Comparison of ENCODE assay signal across 9 mouse cellular contexts in the genomic region with DNA sequence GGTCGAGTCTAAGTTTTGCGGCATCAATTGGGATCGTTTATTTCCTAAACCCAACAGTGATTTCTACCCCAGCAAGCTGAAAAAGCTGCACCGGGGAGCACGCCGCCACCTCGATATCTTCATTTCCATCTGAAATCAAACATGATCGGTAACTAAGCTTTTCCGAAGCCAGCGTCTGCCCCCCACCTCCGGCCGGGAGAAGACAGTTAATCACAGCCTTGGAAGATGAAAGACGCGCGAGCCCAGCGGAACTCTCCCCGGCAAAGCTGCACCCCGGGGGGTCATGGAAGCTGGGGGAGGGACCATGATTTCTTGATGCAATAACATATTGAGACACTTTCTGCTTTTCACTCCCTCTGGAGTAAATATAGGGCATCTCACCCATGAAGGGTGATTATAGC.
DNase-seq lines count a peak whose midpoint lies in the region; ATAC-seq and TF ChIP-seq lines count a peak whose summit lies in the region.
"Had no signal": no experiment of that assay in that cellular context is flagged by ENCODE, and none has a peak within 500 bp of the region (broad histone marks: within the 10 kb centered on the region; RNA-seq: fewer than 3 reads in every experiment).

No protein-coding gene starts in this region.

- ATAC-seq in kidney, postnatal 0 days (replicated peaks; ENCODE audit: low FRiP score, low read depth), result no peak
- no peak for ATAC-seq in hindbrain, embryonic 15.5 days (ENCODE audit: low FRiP score, low read depth)
- no peak for ATAC-seq in inflammation-experienced regulatory T-cells, adult 6 months

- no peak overlapping the region for H3K9ac ChIP-seq in kidney, postnatal 0 days (ENCODE audit: low read depth, low read length)
- no peak overlapping the region for H3K9ac ChIP-seq in hindbrain, embryonic 15.5 days
- H3K9ac ChIP-seq: heart, embryonic 15.5 days had no signal

- TF ChIP-seq POLR2A in brain, embryonic 14.5 days (IDR thresholded peaks at IDR 0.05; ENCODE audit: borderline replicate concordance, extremely low read depth, insufficient read depth, insufficient read length, poor library complexity, severe bottlenecking), result no peak

- 0 out of 2 replicates have a peak overlapping the region, but pooled peaks have one; percentile 11 for H3K4me3 ChIP-seq in kidney, postnatal 0 days (replicated peaks; ENCODE audit: low read depth, low read length)
- H3K4me3 ChIP-seq in hindbrain, embryonic 15.5 days, result peak overlapping the region; percentile 24
- H3K4me3 ChIP-seq: heart, embryonic 15.5 days had no signal

- 3% methylated on average over 18 of the region's 18 CpGs for WGBS in kidney, postnatal 0 days
- WGBS in hindbrain, embryonic 15.5 days, result under 1% methylated on average over 18 of the region's 18 CpGs

- DNase-seq in kidney, postnatal 0 days (ENCODE audit: low spot score), result peak; percentile 8
- DNase-seq in kidney, adult 9 months, result no peak
- DNase-seq in brain, embryonic 14.5 days (ENCODE audit: low read depth), result peak; percentile 71
- peak; percentile 50 for DNase-seq in neural tube, embryonic 10.5 days (ENCODE audit: extremely low spot score, low spot score)
- DNase-seq in lung, postnatal 4 days, result no peak
- DNase-seq in kidney, postnatal 25 days, result no peak

- H3K27me3 ChIP-seq in kidney, postnatal 0 days (ENCODE audit: insufficient read depth, low read length), result peaks cover 46% of the 10 kb centered on the region
- peaks cover 13% of the 10 kb centered on the region for H3K27me3 ChIP-seq in hindbrain, embryonic 15.5 days

- no peaks in the 10 kb centered on the region; the same call in 1 of the 2 replicates for H3K4me1 ChIP-seq in kidney, postnatal 0 days (replicated peaks; ENCODE audit: insufficient read depth, low read length)
- peaks cover 51% of the 10 kb centered on the region for H3K4me1 ChIP-seq in hindbrain, embryonic 15.5 days (replicated peaks)

- TF ChIP-seq CTCF in kidney, postnatal 0 days (IDR thresholded peaks at IDR 0.05; ENCODE audit: low read depth), result no peak
- no peak for TF ChIP-seq CTCF in brain, embryonic 14.5 days (IDR thresholded peaks at IDR 0.05; ENCODE audit: borderline replicate concordance, extremely low read depth, insufficient read depth, insufficient read length)

- no peaks in the 10 kb centered on the region for H3K36me3 ChIP-seq in kidney, postnatal 0 days (ENCODE audit: insufficient read depth, low read length)
- H3K36me3 ChIP-seq in hindbrain, embryonic 15.5 days, result no peaks in the 10 kb centered on the region
- H3K36me3 ChIP-seq: heart, embryonic 15.5 days had no signal

- H3K27ac ChIP-seq in kidney, postnatal 0 days, result no peak overlapping the region
- no peak overlapping the region for H3K27ac ChIP-seq in hindbrain, embryonic 15.5 days (replicated peaks)
- H3K27ac ChIP-seq: heart, embryonic 15.5 days had no signal

- H3K4me2 ChIP-seq in kidney, postnatal 0 days (ENCODE audit: low read length), result no peak overlapping the region
- H3K4me2 ChIP-seq in hindbrain, embryonic 15.5 days, result peak overlapping the region; percentile 49
- H3K4me2 ChIP-seq: heart, embryonic 15.5 days had no signal

- H3K9me3 ChIP-seq in kidney, postnatal 0 days (replicated peaks; ENCODE audit: low read length), result no peaks in the 10 kb centered on the region
- no peaks in the 10 kb centered on the region for H3K9me3 ChIP-seq in hindbrain, embryonic 15.5 days
- H3K9me3 ChIP-seq: heart, embryonic 15.5 days had no signal

Comparison
In these comparisons a context has a peak if more than half of its experiments do, and no peak if none do; other contexts are left out.
1. DNase-seq: peak in kidney, postnatal 0 days (single experiment), brain, embryonic 14.5 days (single experiment) and neural tube, embryonic 10.5 days (single experiment); none in kidney, adult 9 months (single experiment), lung, postnatal 4 days (0 of 2) and kidney, postnatal 25 days (0 of 2).